Mouse (Mus musculus) lung, embryonic 14.5 days (tissue): ENCODE measurements around the gene Cd274. TPM values are rescaled to one million over a fixed set of nuclear protein-coding genes. Genes with fewer than 3 reads are reported as not detected.

ENCODE experiments used
- ATAC-seq: fragments of 200-750 bp; cut with Nextera tagmentation; 2 replicates; pipeline ENCODE4 v1.8.0; 2017; ENCODE audit warnings: mild to moderate bottlenecking, moderate TSS enrichment, moderate library complexity; ENCODE audit not compliant: insufficient read depth
- DNase-seq: peaks from one replicate; pipeline ENCODE4 v3.0.0-alpha.2; 2015
- H3K27ac ChIP-seq: fragments of 300-500 bp; sonication (generic); 2 replicates; pipeline ENCODE4 v1.5.1; 2014; ENCODE audit warnings: low read depth, mild to moderate bottlenecking, moderate library complexity
- H3K27me3 ChIP-seq: fragments of 300-500 bp; sonication (generic); 2 replicates; pipeline ENCODE4 v1.6.1; 2014; ENCODE audit warnings: low read length, control low read depth; ENCODE audit not compliant: insufficient read depth
- H3K36me3 ChIP-seq: fragments of 300-500 bp; sonication (generic); 2 replicates; pipeline ENCODE4 v1.6.1; 2014; ENCODE audit warnings: control low read depth; ENCODE audit not compliant: insufficient read depth
- H3K4me1 ChIP-seq: fragments of 300-500 bp; sonication (generic); 2 replicates; pipeline ENCODE4 v1.6.1; 2014; ENCODE audit warnings: antibody characterized with exemption, control low read depth; ENCODE audit not compliant: insufficient read depth
- H3K4me2 ChIP-seq: fragments of 300-500 bp; sonication (generic); 2 replicates; pipeline ENCODE4 v1.6.1; 2014; ENCODE audit warnings: mild to moderate bottlenecking
- H3K4me3 ChIP-seq: fragments of 300-500 bp; sonication (generic); 2 replicates; pipeline ENCODE4 v1.5.1; 2014; ENCODE audit warnings: low read depth, low read length
- H3K9ac ChIP-seq: fragments of 300-500 bp; sonication (generic); 2 replicates; pipeline ENCODE4 v1.6.1; 2014
- H3K9me3 ChIP-seq: fragments of 300-500 bp; sonication (generic); 2 replicates; pipeline ENCODE4 v1.6.1; 2016; ENCODE audit warnings: low read depth, low read length, control low read depth
- CTCF ChIP-seq: IDR thresholded peaks from 2 replicates; pipeline ENCODE4 v1.5.1; 2016; ENCODE audit warnings: antibody characterized with exemption, low read depth
- WGBS: fragments of 180-500 bp; shearing (Covaris S2); extraction: QIAGEN DNeasy Blood & Tissue Kit; methylation state at CpG from one replicate; pipeline ENCODE4 v1.1.7; 2014; 5-methylcytosine and 5-hydroxymethylcytosine counted together
- polyA plus RNA-seq: library from polyadenylated mRNA; unstranded; fragments of >200 nt; fragmentation: Nextera tagmentation; extraction: Ambion mirVana; gene quantifications from 2 replicates; pipeline ENCODE4 v1.2.1, GENCODE M21; 2014

Cd274 gene
- polyA plus RNA-seq, 1 experiment from 2014 or later: 0.25 TPM

DNA sequence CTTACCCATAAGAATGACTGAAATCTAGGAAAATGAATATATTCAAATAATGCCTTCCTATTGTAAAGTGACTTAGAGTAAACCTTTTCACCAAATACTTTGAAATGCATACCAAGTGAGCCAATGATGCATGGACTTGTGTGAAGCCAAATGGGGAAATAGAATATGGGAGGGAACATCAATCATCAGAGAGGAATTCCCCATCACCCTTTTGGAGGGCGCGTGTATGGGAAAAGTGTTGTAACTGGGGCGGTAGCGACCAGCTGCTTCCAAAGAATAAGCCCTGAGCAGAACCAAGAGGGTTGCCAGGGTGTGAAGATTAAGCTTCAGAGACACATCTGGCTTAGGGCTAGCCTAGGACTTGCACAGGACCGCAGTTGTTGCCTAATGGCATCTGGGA, 16.1 kb downstream of the Cd274 start:
- Histone ChIP-seq H3K27me3 (no peaks in the 10 kb centered on the region), H3K4me1 (no peaks in the 10 kb centered on the region), H3K4me2 (no peak overlapping the region), H3K36me3 (no peaks in the 10 kb centered on the region), H3K27ac (no peak overlapping the region), H3K9ac (no peak overlapping the region), H3K4me3 (no peak overlapping the region), H3K9me3 (no peaks in the 10 kb centered on the region)
- ATAC-seq (no peak), DNase-seq (no peak)
- TF ChIP-seq CTCF: no peak
- 84% methylated on average over 5 of the region's 5 CpGs for WGBS

DNA sequence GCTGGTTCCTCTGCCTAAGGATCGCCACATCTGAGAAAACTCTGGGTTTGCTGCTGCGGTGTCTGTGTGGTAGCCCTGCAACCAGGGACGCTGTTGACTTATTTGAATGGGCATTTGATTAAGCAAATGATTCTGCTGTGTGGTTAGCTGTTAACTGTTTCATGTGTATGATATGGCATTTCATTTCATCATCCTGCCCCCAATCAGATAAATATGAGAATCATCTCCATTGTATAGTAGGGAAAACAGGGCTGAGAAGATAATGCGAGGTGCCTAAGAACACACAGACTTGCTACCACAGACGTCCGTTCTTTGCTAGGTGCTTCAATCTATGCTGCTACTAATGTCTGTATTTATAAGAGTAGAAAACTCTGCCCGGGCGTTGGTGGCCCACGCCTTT, 17.2 kb downstream of the Cd274 start:
- no peak overlapping the region for H3K9ac ChIP-seq
- WGBS: 84% methylated on average over 9 of the region's 9 CpGs
- no peak for TF ChIP-seq CTCF
- no peaks in the 10 kb centered on the region for H3K36me3 ChIP-seq
- DNase-seq: no peak
- H3K27ac ChIP-seq: no peak overlapping the region
- no peak overlapping the region for H3K4me2 ChIP-seq
- no peak for ATAC-seq
- H3K4me1 ChIP-seq: no peaks in the 10 kb centered on the region
- no peaks in the 10 kb centered on the region for H3K9me3 ChIP-seq
- H3K27me3 ChIP-seq: no peaks in the 10 kb centered on the region
- no peak overlapping the region for H3K4me3 ChIP-seq

DNA sequence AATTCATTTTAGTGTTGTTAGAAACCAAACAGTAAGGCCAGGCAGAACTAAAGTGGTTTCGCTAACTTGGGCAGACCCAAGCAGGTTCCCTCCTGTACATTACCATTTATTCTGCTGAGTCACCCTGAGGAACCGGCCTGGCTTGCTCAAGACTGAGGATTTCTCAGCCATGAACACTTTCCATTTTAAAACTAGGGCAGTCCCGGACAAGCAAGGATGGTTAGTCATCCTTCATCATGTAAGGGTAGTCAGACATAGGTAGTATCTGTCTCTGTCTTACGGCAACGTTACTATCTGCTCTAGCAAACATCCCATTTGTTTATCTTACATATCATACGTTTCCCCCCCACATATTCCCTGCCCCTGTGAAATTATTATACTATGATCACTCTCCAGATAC, 17.7 kb downstream of the Cd274 start:
- no peak for DNase-seq
- Histone ChIP-seq H3K4me2 (no peak overlapping the region), H3K27me3 (no peaks in the 10 kb centered on the region), H3K27ac (no peak overlapping the region), H3K36me3 (no peaks in the 10 kb centered on the region), H3K9me3 (no peaks in the 10 kb centered on the region), H3K4me1 (no peaks in the 10 kb centered on the region), H3K9ac (no peak overlapping the region), H3K4me3 (no peak overlapping the region)
- TF ChIP-seq CTCF: no peak
- no peak for ATAC-seq
- WGBS: 64% methylated on average over 6 of the region's 6 CpGs

DNA sequence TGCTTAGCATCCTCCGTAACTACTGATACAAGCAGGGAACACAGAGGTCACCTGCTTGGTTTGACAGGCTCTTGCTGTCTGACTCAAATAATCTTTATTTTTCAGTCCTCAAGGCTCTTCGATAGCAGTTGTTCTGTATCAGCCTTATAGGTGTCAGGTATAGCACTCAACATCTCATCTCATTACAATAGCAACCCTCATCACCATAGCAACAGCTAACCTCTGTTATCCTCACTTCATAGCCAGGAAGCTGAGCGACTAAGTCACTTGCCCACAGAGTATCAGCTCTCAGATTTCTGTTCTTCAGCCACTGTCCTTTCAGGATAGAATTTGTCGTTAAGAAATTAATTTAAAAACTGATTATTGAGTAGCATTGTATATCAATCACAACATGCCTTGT, 18.6 kb downstream of the Cd274 start:
- no peak for TF ChIP-seq CTCF
- ATAC-seq: no peak
- H3K9ac ChIP-seq: no peak overlapping the region
- no peak for DNase-seq
- WGBS: 72% methylated on average over 4 of the region's 4 CpGs
- H3K4me2 ChIP-seq: no peak overlapping the region
- no peaks in the 10 kb centered on the region for H3K4me1 ChIP-seq
- no peaks in the 10 kb centered on the region for H3K36me3 ChIP-seq
- no peaks in the 10 kb centered on the region for H3K9me3 ChIP-seq
- H3K27ac ChIP-seq: no peak overlapping the region
- H3K4me3 ChIP-seq: no peak overlapping the region
- no peaks in the 10 kb centered on the region for H3K27me3 ChIP-seq

DNA sequence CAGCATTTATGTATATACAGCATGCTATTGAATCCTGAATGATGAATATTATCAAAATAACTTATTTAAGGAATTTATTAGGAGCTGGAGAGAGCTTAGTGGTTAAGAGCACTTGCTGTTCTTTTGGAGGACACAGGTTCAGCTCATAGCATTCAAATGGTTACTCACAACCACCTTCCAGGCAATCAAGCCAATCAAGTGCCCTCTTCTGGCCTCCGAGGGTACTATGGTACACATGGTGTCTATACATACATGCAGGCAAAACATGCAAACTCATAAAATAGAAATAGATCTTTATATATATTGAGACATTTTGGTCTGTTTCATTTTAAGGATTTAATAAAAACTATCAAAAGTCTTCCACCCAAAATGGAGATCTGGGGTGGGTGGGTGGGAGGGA, 21.6 kb downstream of the Cd274 start:
- Histone ChIP-seq H3K27ac (no peak overlapping the region), H3K4me3 (no peak overlapping the region), H3K36me3 (no peaks in the 10 kb centered on the region), H3K4me1 (no peaks in the 10 kb centered on the region), H3K27me3 (no peaks in the 10 kb centered on the region), H3K9ac (no peak overlapping the region), H3K4me2 (no peak overlapping the region), H3K9me3 (no peaks in the 10 kb centered on the region)
- ATAC-seq: no peak
- 100% methylated on average over 1 of the region's 1 CpGs for WGBS
- no peak for TF ChIP-seq CTCF
- DNase-seq: no peak

DNA sequence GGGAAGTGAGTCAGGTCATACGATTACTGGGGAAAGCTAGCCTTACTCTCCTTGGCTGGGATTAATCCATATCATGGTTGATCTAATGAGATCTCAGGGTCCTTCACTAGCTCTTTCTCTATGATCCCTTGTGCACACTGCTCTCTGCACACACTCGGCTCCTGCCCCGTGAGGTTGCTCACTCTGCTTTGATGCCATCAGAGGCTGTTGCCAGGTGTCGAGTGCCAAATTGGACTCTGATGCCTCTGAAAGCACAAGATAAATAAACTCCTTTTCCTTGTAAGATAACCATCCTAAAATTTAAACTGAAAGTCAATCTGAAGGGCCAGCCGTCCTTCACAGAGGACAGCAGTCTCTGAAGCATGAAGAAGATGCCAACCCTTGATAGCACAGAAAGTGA, 23.2 kb downstream of the Cd274 start:
- Histone ChIP-seq H3K4me2 (no peak overlapping the region), H3K9ac (no peak overlapping the region), H3K4me3 (no peak overlapping the region), H3K27ac (no peak overlapping the region), H3K36me3 (no peaks in the 10 kb centered on the region), H3K27me3 (no peaks in the 10 kb centered on the region), H3K9me3 (no peaks in the 10 kb centered on the region), H3K4me1 (no peaks in the 10 kb centered on the region)
- ATAC-seq: no peak
- no peak for TF ChIP-seq CTCF
- DNase-seq: no peak
- WGBS: 51% methylated on average over 5 of the region's 5 CpGs

DNA sequence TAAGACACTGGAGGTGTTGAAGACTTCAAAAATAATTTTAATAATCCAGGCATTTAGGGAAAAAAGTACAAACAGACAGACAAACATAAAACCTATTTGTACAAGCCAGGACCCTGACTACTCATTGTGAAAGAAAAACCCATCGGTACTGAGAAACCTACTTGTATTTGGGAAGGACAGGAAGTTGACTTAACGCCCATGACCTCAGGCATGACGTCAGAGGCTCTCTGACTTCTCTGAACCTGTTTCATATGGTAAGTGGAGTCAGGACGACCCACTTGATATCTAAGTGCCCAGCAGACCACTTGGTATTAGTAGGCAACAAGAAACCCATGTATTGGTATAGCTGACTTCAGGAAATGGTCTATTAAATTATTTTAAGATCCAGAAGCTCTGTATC, 24.0 kb downstream of the Cd274 start:
- Histone ChIP-seq H3K4me3 (no peak overlapping the region), H3K9ac (no peak overlapping the region), H3K9me3 (no peaks in the 10 kb centered on the region), H3K27me3 (no peaks in the 10 kb centered on the region), H3K4me2 (no peak overlapping the region), H3K4me1 (no peaks in the 10 kb centered on the region), H3K27ac (no peak overlapping the region), H3K36me3 (no peaks in the 10 kb centered on the region)
- 58% methylated on average over 4 of the region's 4 CpGs for WGBS
- ATAC-seq: no peak
- DNase-seq: no peak
- TF ChIP-seq CTCF: no peak

DNA sequence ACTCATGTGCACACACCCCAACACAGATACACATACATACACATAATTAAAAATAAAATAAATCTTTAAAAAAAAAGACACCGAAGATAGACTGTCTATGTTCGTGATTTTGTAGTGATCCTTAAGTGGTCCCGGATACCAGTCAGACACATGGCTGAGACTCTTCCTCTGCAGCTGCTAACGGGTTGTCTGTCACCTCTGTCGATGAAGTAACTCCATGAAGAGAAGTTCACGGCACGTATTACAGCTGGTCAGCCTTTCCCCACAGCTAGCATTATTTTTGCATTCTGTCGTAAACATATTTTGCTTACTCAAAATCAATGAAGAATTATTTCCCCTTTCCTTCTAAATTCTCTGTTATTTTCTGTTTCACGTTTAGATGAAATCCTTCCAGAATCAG, 26.1 kb downstream of the Cd274 start:
- no peaks in the 10 kb centered on the region for H3K36me3 ChIP-seq
- no peaks in the 10 kb centered on the region for H3K4me1 ChIP-seq
- H3K4me2 ChIP-seq: no peak overlapping the region
- DNase-seq: no peak
- H3K4me3 ChIP-seq: no peak overlapping the region
- WGBS: 70% methylated on average over 9 of the region's 9 CpGs
- no peak overlapping the region for H3K27ac ChIP-seq
- no peaks in the 10 kb centered on the region; the same call in 1 of the 2 replicates for H3K9me3 ChIP-seq
- ATAC-seq: no peak
- TF ChIP-seq CTCF: no peak
- H3K27me3 ChIP-seq: no peaks in the 10 kb centered on the region
- no peak overlapping the region for H3K9ac ChIP-seq
